8 mouse cellular contexts compared by ENCODE assay signal in genomic region chr14:61056445-61056844, GRCm38 (mm10). TPM values are rescaled to one million over a fixed set of nuclear protein-coding genes. Genes with fewer than 3 reads are reported as not detected.
DNase-seq lines count a peak whose midpoint lies in the region; ATAC-seq and TF ChIP-seq lines count a peak whose summit lies in the region.

No protein-coding gene starts in this region.

- H3K9me3 ChIP-seq in lung, embryonic 14.5 days (ENCODE audit: low read depth, low read length) = no peaks in the 10 kb centered on the region; the same call in 1 of the 2 replicates
- H3K9me3 ChIP-seq in embryonic facial prominence, embryonic 15.5 days (replicated peaks) = no peaks in the 10 kb centered on the region
- no peaks in the 10 kb centered on the region for H3K9me3 ChIP-seq in limb, embryonic 15.5 days

- peak overlapping the region; percentile 68 for H3K4me2 ChIP-seq in lung, embryonic 14.5 days
- H3K4me2 ChIP-seq in embryonic facial prominence, embryonic 15.5 days (replicated peaks) = peak overlapping the region; percentile 59
- H3K4me2 ChIP-seq in limb, embryonic 15.5 days = peak overlapping the region; percentile 68

- peak overlapping the region; percentile 28 for H3K4me3 ChIP-seq in lung, embryonic 14.5 days (ENCODE audit: low read depth, low read length)
- peak overlapping the region; percentile 37 for H3K4me3 ChIP-seq in embryonic facial prominence, embryonic 15.5 days (replicated peaks)
- peak overlapping the region; percentile 35 for H3K4me3 ChIP-seq in limb, embryonic 15.5 days

- H3K36me3 ChIP-seq in lung, embryonic 14.5 days (ENCODE audit: insufficient read depth) = no peaks in the 10 kb centered on the region
- H3K36me3 ChIP-seq in embryonic facial prominence, embryonic 15.5 days = no peaks in the 10 kb centered on the region
- no peaks in the 10 kb centered on the region for H3K36me3 ChIP-seq in limb, embryonic 15.5 days

- H3K9ac ChIP-seq in lung, embryonic 14.5 days = peak overlapping the region; percentile 41
- peak overlapping the region; percentile 4; the same call in 1 of the 2 replicates for H3K9ac ChIP-seq in embryonic facial prominence, embryonic 15.5 days
- H3K9ac ChIP-seq in limb, embryonic 15.5 days = 0 out of 2 replicates have a peak overlapping the region, but pooled peaks have one; percentile 14

- ATAC-seq in lung, embryonic 14.5 days (ENCODE audit: insufficient read depth) = peak; percentile 38
- ATAC-seq in embryonic facial prominence, embryonic 15.5 days (ENCODE audit: insufficient number of reproducible peaks, low FRiP score, low TSS enrichment, low read depth) = no peak
- ATAC-seq in limb, embryonic 15.5 days (ENCODE audit: insufficient number of reproducible peaks, low FRiP score, low TSS enrichment, low read depth) = no peak

- peak overlapping the region; percentile 2; the same call in 1 of the 2 replicates for H3K27ac ChIP-seq in lung, embryonic 14.5 days (ENCODE audit: low read depth)
- peak overlapping the region; percentile 63 for H3K27ac ChIP-seq in embryonic facial prominence, embryonic 15.5 days (replicated peaks)
- no peak overlapping the region; the same call in 1 of the 2 replicates for H3K27ac ChIP-seq in limb, embryonic 15.5 days

- H3K27me3 ChIP-seq in lung, embryonic 14.5 days (ENCODE audit: insufficient read depth, low read length) = no peaks in the 10 kb centered on the region
- H3K27me3 ChIP-seq in embryonic facial prominence, embryonic 15.5 days = no peaks in the 10 kb centered on the region
- H3K27me3 ChIP-seq in limb, embryonic 15.5 days = no peaks in the 10 kb centered on the region; the same call in 1 of the 2 replicates

- no peak for TF ChIP-seq CTCF in lung, embryonic 14.5 days (IDR thresholded peaks at IDR 0.05; ENCODE audit: low read depth)

- peaks cover 19% of the 10 kb centered on the region for H3K4me1 ChIP-seq in lung, embryonic 14.5 days (ENCODE audit: insufficient read depth)
- H3K4me1 ChIP-seq in embryonic facial prominence, embryonic 15.5 days = peaks cover 29% of the 10 kb centered on the region
- peaks cover 18% of the 10 kb centered on the region for H3K4me1 ChIP-seq in limb, embryonic 15.5 days

- 2% methylated on average over 16 of the region's 16 CpGs for WGBS in lung, embryonic 14.5 days
- 1% methylated on average over 16 of the region's 16 CpGs for WGBS in embryonic facial prominence, embryonic 15.5 days
- 1% methylated on average over 16 of the region's 16 CpGs for WGBS in limb, embryonic 15.5 days

- DNase-seq in lung, embryonic 14.5 days = peak; percentile 69
- no peak for DNase-seq in lung, postnatal 4 days
- peak; percentile 50 to 66 for DNase-seq in thymus, postnatal 10 days (ENCODE audit: low spot score in 2 of 2)
- DNase-seq in cerebellum, adult 9-11 months = no peak
- no peak for DNase-seq in yolk sac, embryonic 10.5 days (ENCODE audit: low spot score)
- DNase-seq in cerebellum, adult 18-20 months = no peak

RNA-seq across cellular contexts. Expression of gene Tnfrsf19, which starts 10.2 kb away (rescaled TPM):
- polyA plus RNA-seq in lung, embryonic 14.5 days (2014; fragmentation: Nextera tagmentation; extraction: Ambion mirVana) = 148 and 159 TPM in 2 replicates
- 99.6 and 104 TPM in 2 replicates for polyA plus RNA-seq in embryonic facial prominence, embryonic 15.5 days (2015; fragmentation: Nextera tagmentation; extraction: Ambion mirVana)
- polyA plus RNA-seq in limb, embryonic 15.5 days (2015; fragmentation: Nextera tagmentation; extraction: Ambion mirVana) = 63.3 and 67.0 TPM in 2 replicates

Comparison
In these comparisons a context has a peak if more than half of its experiments do, and no peak if none do; other contexts are left out.
1. DNase-seq: peak in lung, embryonic 14.5 days (single experiment) and thymus, postnatal 10 days (2 of 2); none in lung, postnatal 4 days (0 of 2), cerebellum, adult 9-11 months (single experiment), yolk sac, embryonic 10.5 days (single experiment) and cerebellum, adult 18-20 months (0 of 2).
2. Peak in every context shown above with its lines, with median percentiles within 50 percentile points of each other: H3K4me2 ChIP-seq, H3K4me3 ChIP-seq and H3K9ac ChIP-seq.